Mouse (Mus musculus) Patski (cell line): ENCODE measurements at regions not wholly inside any gene's neighbourhood (a gene's known extent, or its start where the extent isn't known, plus 50 kb on each side); places are given as distances from the start of the nearest gene placed in this dataset.
A peak's percentile ranks its signal among the peaks of the same experiment; 100 is the strongest.
"Not testable (repeated sequence)": the region's sequence is repeated elsewhere in the genome, so short reads cannot be mapped to it uniquely, and the experiment has no call there.

Experiments used
- ATAC-seq: fragments of 100-300 bp; one replicate; pipeline ENCODE4 v1.8.0; 2021
- CTCF ChIA-PET: fragments of 350-600 bp; sonication (Branson Sonifier 250); formaldehyde crosslinking; loops from one replicate; lab custom pipeline; 2022; ENCODE audit warnings: inconsistent platforms; lab: Charles Lee
- POLR2A ChIA-PET: fragments of 350-600 bp; sonication (Branson Sonifier 250); formaldehyde crosslinking; loops from one replicate; lab custom pipeline; 2022; ENCODE audit warnings: antibody characterized with exemption, inconsistent platforms; lab: Charles Lee
- DNase-seq: peaks from one replicate; pipeline ENCODE4 v3.0.0-alpha.2; 2011; ENCODE audit warnings: low read depth, low spot score
- H3K27me3 ChIP-seq: fragments of 371-371 bp; one replicate; pipeline ENCODE4 v1.5.1; 2021
- CTCF ChIP-seq: fragments of 100-300 bp; IDR thresholded peaks from one replicate; pipeline ENCODE4 v1.5.1; 2021
- in situ Hi-C: fragments of 300-500 bp; cut with MboI; formaldehyde crosslinking; loops from 3 replicates; pipeline ENCODE4 v1.11.1; 2018; ENCODE audit warnings: low pct_unique_long_range_greater_than_20kb, mixed read lengths

GRCm38 (mm10) chr16:55587138-55587537 lies 251.6 kb downstream of the Nfkbiz start:
- no peak for TF ChIP-seq CTCF
- CTCF ChIA-PET: no interaction called here
- POLR2A ChIA-PET: no interaction called here
- no peak for ATAC-seq
- in situ Hi-C loops: no loop called here
- no peaks in the 10 kb centered on the region for H3K27me3 ChIP-seq
- no peak for DNase-seq

DNA sequence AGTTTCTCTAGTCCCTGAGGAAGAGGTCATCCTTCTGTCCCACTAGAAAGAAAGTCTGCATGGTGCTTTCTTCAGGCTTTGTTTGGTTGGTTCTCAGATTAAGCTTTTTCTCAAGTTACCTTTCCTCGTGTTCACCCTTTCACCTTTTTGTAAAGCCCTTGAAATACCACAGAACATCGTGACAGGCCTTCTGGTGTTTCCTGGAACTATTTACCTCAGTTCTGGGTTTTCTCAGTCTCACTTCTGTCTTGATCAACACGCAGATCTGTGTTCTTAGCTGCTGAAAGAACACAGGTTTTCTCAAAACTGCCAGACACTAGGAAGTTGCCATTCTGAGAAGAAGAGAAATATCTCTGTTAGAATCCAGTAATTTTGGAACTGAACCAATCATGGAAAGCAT lies 255.8 kb downstream of the Nfkbiz start:
- TF ChIP-seq CTCF: no peak
- ATAC-seq (no peak), DNase-seq (no peak)
- H3K27me3 ChIP-seq: no peaks in the 10 kb centered on the region
- in situ Hi-C loops: no loop called here
- ChIA-PET POLR2A (interaction anchor here (0.7 kb wide), 1 partner anchor 18 kb away, joined by 3 read pairs; no protein-coding TSS in a partner anchor), CTCF (no interaction called here)

DNA sequence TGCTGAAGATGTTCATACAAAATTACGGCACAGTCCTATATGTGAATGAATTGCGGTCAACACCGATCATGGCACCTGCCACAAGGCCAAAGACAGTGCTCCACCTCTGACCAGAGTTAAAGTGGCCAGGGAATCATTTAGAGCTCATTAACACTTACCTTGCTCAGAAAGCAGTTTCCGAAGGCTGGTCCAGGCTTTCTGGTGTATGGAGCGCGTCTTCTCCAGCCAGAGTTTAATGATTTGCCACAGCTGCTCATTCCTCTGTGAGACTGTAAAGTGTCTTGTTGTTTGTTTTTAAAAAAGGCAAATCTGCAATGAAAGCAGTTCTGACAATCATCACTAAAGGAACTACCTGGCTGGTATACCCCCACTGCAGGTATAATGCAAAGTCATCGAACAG lies 256.7 kb downstream of the Nfkbiz start:
- no peak for TF ChIP-seq CTCF
- ATAC-seq (no peak), DNase-seq (no peak)
- no peaks in the 10 kb centered on the region for H3K27me3 ChIP-seq
- in situ Hi-C loops: no loop called here
- POLR2A ChIA-PET: no interaction called here
- CTCF ChIA-PET: no interaction called here

- H3K27me3 ChIP-seq: no peaks in the 10 kb centered on the region
- no peak for ATAC-seq
- POLR2A ChIA-PET: interaction anchor here (0.5 kb wide), 1 partner anchor 228 kb away, joined by 3 read pairs; no protein-coding TSS in a partner anchor
- DNase-seq: no peak
- CTCF ChIA-PET: interaction anchor here (0.9 to 1.8 kb wide), 2 partner anchors 15 to 43 kb away, joined by 3 to 5 read pairs; no protein-coding TSS in a partner anchor
- in situ Hi-C loops: no loop called here
- no peak for TF ChIP-seq CTCF
Measured at GRCm38 (mm10) chr16:55580827-55581226, 257.9 kb downstream of the Nfkbiz start.

DNA sequence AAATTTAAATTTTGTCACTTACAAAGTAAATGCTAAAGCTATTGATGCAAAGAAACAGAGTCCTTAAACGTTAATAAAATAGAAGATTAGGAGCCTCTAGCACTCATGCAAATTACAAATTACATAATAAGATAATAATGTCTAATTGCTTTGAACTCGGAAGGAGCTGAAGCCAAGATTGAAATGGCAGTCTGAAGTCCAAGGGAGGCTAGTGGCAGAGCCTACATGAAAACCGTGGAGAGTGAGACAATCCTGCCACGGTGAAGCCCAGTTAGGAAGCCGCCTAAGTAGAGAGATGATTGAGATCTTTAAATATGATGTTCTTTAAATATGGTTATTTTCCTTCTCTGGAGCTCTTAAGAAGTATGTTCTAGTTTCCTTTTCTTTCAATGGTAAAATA lies 260.0 kb downstream of the Nfkbiz start:
- TF ChIP-seq CTCF: no peak
- ChIA-PET CTCF (interaction anchor here (0.9 to 1.4 kb wide), 3 partner anchors 8 to 28 kb away, joined by 3 to 4 read pairs (median 3); no protein-coding TSS in a partner anchor), POLR2A (no interaction called here)
- ATAC-seq (no peak), DNase-seq (no peak)
- no peaks in the 10 kb centered on the region for H3K27me3 ChIP-seq
- in situ Hi-C loops: no loop called here

DNA sequence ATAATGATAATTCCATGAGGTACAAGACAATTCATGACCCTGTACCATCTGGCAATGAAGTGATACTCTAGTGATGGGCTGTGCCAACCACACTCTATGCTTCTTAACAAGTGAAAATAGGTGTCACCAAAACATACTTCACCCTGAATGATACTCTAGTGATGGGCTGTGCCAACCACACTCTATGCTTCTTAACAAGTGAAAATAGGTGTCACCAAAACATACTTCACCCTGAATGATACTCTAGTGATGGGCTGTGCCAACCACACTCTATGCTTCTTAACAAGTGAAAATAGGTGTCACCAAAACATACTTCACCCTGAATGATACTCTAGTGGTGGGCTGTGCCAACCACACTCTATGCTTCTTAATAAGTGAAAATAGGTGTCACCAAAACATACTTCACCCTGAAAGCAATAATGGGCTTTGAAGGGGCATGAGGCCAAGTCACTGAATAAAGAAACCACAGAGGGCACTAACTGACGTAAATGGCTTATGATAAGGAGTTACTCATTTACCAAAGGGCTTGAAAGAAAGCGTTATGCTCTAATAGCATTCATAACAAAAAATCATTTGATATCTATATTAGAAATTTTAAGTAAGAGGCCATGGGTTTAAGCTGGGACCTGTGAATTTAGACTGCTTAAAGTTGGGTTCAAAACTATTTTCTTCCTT lies 263.0 kb downstream of the Nfkbiz start:
- DNase-seq, CTCF ChIA-PET, in situ Hi-C loops, POLR2A ChIA-PET, H3K27me3 ChIP-seq, ATAC-seq: not testable (repeated sequence)

- TF ChIP-seq CTCF: no peak
- ATAC-seq: no peak
- CTCF ChIA-PET: interaction anchor here (1.4 to 1.6 kb wide), 2 partner anchors 8 to 9 kb away, joined by 3 to 4 read pairs; no protein-coding TSS in a partner anchor
- POLR2A ChIA-PET: no interaction called here
- no peaks in the 10 kb centered on the region for H3K27me3 ChIP-seq
- in situ Hi-C loops: no loop called here
- DNase-seq: no peak
Measured at GRCm38 (mm10) chr16:55571106-55571505, 267.6 kb downstream of the Nfkbiz start.

GRCm38 (mm10) chr16:55570097-55570496 lies 268.6 kb downstream of the Nfkbiz start:
- POLR2A ChIA-PET: no interaction called here
- ATAC-seq (no peak), DNase-seq (no peak)
- no peak for TF ChIP-seq CTCF
- in situ Hi-C loops: no loop called here
- H3K27me3 ChIP-seq: no peaks in the 10 kb centered on the region
- CTCF ChIA-PET: interaction anchor here (1.4 kb wide), 1 partner anchor 9 kb away, joined by 4 read pairs; no protein-coding TSS in a partner anchor

GRCm38 (mm10) chr16:55555821-55556535 lies 258.2 kb upstream of the Zpld1 start:
- ATAC-seq (no peak), DNase-seq (no peak)
- ChIA-PET POLR2A (interaction anchor here (0.8 kb wide), 1 partner anchor 263 kb away, joined by 3 read pairs; no protein-coding TSS in a partner anchor), CTCF (interaction anchor here (1.2 kb wide), 1 partner anchor 8 kb away, joined by 3 read pairs; no protein-coding TSS in a partner anchor)
- in situ Hi-C loops: no loop called here
- no peaks in the 10 kb centered on the region for H3K27me3 ChIP-seq
- TF ChIP-seq CTCF: no peak

GRCm38 (mm10) chr16:55555224-55555623 lies 257.4 kb upstream of the Zpld1 start:
- DNase-seq: no peak
- ChIA-PET CTCF (interaction anchor here (0.7 to 0.9 kb wide), 3 partner anchors 10 to 23 kb away, joined by 3 read pairs; no protein-coding TSS in a partner anchor), POLR2A (no interaction called here)
- in situ Hi-C loops: no loop called here
- TF ChIP-seq CTCF: no peak
- peak; percentile 60 for ATAC-seq
- no peaks in the 10 kb centered on the region for H3K27me3 ChIP-seq

- in situ Hi-C loops: no loop called here
- no peaks in the 10 kb centered on the region for H3K27me3 ChIP-seq
- TF ChIP-seq CTCF: no peak
- ChIA-PET POLR2A (no interaction called here), CTCF (no interaction called here)
- DNase-seq (no peak), ATAC-seq (no peak)
Measured at GRCm38 (mm10) chr16:55553896-55554295, 256.1 kb upstream of the Zpld1 start.
